Mouse (Mus musculus) heart, postnatal 14 days (tissue): ENCODE data around the gene Sdccag8. TPM values are rescaled to one million over a fixed set of nuclear protein-coding genes. Genes with fewer than 3 reads are reported as not detected.
"Not testable (repeated sequence)": the region's sequence is repeated elsewhere in the genome, so short reads cannot be mapped to it uniquely, and the experiment has no call there.

ENCODE experiments used
- DNase-seq, 2 experiments: peaks; one replicate each; pipeline ENCODE4 v3.0.0; 2021 to 2022
- intact Hi-C: fragments of 180-260 bp; cut with DNase I; formaldehyde crosslinking; loops from one replicate; pipeline ENCODE4 v1.15.1; 2025
- total RNA-seq, 2 experiments: library from RNA; stranded (reverse); gene quantifications; 2 replicates each; pipeline ENCODE4 v1.2.3; 2021

Gene Sdccag8
- total RNA-seq, 2 experiments from 2014 or later = 5.2 to 5.9 TPM

DNA sequence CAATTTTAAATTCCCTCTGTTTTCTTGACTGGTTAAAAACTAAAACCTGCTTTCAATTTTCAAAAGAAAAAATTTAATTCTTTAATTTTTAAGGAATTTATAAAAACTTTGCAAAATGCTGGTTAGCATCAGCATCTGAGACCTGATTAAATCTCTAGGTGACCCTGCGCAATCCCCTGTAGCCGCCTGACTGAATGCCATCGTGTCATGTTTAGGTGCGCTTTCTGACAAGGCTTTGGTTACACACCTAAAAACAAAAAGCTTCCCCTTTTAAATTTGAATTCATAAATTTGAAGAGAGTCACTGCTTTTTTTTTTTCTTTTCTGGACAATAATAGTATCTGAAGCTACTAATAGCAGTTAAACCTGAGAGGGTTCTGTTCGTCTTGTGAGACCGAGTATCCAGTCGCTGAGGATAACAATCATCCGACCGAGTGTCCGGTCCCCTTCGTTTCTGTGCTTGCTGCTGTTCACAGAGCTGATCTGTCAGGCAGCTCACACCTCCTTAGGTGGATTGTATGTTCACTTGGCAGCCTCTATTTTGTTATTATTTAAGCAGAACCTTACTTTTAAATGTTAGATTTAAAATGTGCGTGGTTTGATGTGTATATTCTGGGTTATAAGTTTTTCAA lies 118.0 kb downstream of the Sdccag8 start:
- intact Hi-C loops = no loop called here
- no peak for DNase-seq

DNA sequence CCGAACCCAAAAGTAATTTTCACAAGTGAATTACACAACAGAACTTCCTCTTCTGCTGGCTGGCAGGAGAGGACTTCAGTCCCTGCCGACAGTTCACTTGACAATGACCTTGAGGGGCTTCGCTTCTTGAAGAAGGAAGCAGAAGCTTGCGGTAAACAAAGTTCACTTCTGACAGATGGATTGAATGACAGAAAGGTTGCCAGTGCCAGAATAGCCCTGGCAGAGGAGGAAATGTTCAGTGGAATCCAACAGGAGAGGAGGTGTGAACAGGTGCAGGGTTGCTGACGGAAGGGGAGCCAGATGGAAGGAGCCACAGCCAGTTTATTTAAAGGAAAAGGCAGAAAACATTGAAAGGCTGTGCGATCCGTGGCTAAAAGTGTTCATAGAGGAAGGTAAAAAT lies 118.9 kb downstream of the Sdccag8 start:
- intact Hi-C loops = no loop called here
- no peak for DNase-seq

GRCm38 (mm10) chr1:176934043-176934762 lies 119.7 kb downstream of the Sdccag8 start:
- intact Hi-C loops = no loop called here
- no peak for DNase-seq

GRCm38 (mm10) chr1:176939901-176940341 lies 125.5 kb downstream of the Sdccag8 start:
- intact Hi-C loops = no loop called here
- DNase-seq = no peak

GRCm38 (mm10) chr1:176941286-176941990 lies 127.0 kb downstream of the Sdccag8 start:
- intact Hi-C loops, DNase-seq: not testable (repeated sequence)

- intact Hi-C loops = no loop called here
- no peak for DNase-seq
Measured at GRCm38 (mm10) chr1:176943126-176943525, 128.7 kb downstream of the Sdccag8 start.

GRCm38 (mm10) chr1:176943987-176944386 lies 129.5 kb downstream of the Sdccag8 start:
- no peak for DNase-seq
- intact Hi-C loops = no loop called here

- no peak for DNase-seq
- intact Hi-C loops = no loop called here
Measured at GRCm38 (mm10) chr1:176944458-176945174, 130.2 kb downstream of the Sdccag8 start.

DNA sequence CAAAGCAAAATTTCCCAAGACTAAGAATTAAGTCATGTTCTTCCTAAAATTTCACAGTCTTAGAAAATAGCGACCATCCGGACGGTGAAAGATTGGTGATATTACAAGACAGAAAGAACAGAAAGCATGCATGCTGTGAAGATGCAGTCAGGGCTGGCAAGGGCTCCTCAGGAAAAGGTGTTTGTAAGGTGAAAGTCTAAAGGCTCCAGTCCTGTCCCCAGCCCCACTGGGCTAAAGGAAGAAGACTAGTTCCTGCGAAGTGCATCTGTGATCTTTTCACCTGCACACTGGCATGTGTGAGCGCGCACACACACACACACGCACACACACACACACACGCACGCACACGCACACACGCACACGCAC lies 130.7 kb downstream of the Sdccag8 start:
- intact Hi-C loops = no loop called here
- no peak for DNase-seq

GRCm38 (mm10) chr1:176946031-176946795 lies 131.8 kb downstream of the Sdccag8 start:
- intact Hi-C loops = no loop called here
- DNase-seq = no peak

- intact Hi-C loops = no loop called here
- no peak for DNase-seq
Measured at GRCm38 (mm10) chr1:176946796-176947181, 132.3 kb downstream of the Sdccag8 start.

- DNase-seq = no peak
- intact Hi-C loops = no loop called here
Measured at GRCm38 (mm10) chr1:176948861-176949260, 134.4 kb downstream of the Sdccag8 start.

GRCm38 (mm10) chr1:176949320-176949719 lies 134.9 kb downstream of the Sdccag8 start:
- intact Hi-C loops = no loop called here
- DNase-seq = no peak

DNA sequence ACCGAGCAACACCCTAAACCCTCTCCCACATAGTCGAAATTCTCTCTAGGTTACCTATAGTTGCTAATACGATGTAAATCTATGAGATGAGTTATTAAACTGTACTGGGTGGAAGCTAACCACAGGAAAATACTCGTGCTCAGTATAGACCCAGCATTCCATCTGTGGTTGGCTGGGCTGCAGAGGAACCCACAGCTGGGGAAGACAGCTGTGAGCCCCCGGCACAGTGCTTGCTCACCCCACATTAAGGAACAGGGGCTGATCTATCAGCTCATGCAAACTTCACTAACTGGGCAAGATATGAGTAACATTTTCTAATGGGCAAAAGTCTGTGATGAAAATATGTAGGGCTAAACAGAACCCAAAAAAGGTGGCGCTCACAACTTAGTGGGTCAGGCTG lies 135.6 kb downstream of the Sdccag8 start:
- DNase-seq = no peak
- intact Hi-C loops = no loop called here

DNA sequence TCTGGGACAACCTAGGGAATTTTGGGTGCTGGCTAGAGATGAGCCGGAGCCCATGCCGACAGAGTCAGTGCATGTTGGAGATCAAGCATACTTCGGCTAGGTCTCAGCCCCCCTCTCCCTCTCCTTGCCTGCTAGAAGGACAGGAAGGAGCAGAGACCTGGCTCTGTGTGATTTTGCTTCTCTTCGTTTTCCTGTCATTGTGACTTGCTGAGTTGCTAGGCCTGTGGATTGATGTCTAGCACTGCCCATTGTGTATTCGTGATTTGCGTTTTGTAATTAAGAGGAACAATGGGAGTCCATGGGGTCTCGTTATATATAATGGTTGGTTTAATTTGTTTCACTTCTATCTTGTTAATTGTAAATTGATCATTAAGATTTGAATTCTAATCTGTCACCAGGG lies 137.4 kb downstream of the Sdccag8 start:
- no peak for DNase-seq

DNA sequence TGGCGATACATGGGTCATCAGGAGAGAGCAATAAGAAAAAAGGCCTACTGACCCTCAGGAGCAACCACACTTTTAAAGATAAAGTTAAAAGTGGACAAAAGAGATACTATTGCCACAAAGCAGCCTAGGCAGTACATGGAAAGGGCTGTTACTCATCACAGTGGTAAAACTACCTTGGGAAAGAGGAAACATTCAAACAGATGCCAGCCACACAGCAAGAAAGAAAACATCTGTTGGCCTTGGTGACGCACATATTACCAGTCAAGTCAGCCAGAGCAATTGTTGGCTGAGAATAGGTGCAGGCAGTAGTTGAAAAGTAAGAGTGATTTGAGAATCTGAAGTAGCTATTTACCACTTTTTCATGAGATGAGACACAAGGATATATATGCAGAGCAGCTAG lies 143.9 kb downstream of the Sdccag8 start:
- no peak for DNase-seq
- intact Hi-C loops = no loop called here

More for the DNA sequence above, 137.4 kb downstream of the Sdccag8 start:
- intact Hi-C loops = no loop called here

DNA sequence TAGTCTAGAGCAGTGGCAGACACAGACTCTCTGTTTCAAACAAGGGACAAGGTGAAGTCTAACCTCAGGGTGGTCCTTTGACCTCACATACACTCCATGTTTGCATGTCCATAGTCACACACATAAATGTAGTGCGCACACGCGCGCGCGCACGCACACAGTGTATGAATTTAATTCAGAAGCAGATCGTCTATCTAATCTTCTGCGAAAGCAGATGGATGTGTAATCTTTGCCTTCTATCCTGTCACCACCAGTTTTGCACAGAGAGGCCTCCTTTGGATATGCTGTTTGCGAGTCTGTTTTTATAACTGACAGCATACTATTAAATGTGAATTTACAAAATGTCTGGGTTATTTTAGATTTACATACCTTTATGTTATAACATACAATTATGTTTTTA lies 147.3 kb downstream of the Sdccag8 start:
- intact Hi-C loops = no loop called here
- no peak for DNase-seq

DNA sequence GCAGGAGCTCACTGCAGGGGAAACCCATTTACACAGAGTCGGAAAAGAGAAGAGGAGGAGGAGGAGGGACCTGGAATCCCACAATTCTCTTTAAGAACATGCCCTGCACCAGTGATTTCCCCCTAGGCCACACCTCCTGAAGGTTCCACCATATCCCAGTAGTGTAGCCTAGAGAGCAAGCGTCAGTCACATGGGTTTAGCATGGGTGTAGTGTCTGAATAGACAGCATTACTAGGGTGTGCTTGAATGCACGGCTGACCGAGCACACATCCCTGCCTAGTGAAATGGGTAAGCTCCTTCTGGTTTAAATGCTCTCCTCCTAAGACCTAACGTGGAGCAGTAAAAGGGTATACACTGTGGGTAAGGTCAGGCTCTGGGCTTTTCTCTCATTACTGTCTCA lies 148.4 kb downstream of the Sdccag8 start:
- no peak for DNase-seq
- intact Hi-C loops = no loop called here

- intact Hi-C loops = no loop called here
- no peak for DNase-seq
Measured at GRCm38 (mm10) chr1:176967299-176967698, 152.8 kb downstream of the Sdccag8 start.
